Mouse (Mus musculus): Measurements from ENCODE around the gene Khdrbs1.

DNA sequence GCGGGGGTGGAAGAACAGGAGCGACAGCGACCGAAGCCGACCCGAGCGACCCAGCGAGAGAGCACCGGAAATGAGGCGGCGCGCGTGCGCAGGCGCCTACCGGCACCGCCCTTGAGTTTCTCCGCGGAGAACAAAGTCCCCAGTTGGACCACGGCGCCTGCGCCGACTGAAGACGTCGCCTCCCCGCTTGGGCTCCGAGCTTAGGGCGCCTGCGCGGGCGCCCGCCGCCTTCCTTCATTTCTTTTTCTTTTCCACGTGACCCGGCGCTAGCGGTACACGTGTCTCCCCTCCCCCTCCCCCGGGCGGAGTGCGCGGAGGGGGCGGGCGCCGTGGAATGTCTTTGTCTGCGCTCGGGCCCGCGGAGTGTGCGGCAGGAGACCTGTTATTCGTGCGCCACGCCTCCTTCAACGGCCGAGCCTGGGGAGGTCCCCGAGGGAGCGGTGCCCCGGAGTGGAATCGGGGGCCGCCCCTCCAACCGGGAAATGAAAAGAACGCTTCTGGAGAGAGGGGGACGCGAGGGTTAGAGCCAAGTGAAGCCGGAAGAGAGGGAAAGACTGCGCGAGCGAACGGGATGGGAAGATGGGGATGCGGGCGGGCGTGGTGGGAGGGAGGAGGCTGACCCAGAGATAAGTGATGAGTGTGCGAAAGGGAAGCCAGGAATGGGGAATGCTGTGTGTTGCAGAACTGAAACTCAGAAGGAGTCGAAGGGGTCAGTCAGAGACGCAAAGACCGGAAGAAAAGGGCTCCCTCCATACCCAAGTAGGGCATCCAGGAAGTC, at the start of gene Khdrbs1:
- no peak for TF ChIP-seq ZC3H11A (IDR thresholded peaks at IDR 0.05; ENCODE audit: borderline replicate concordance, low read depth, low read length)
- no peak for TF ChIP-seq ZNF384 (IDR thresholded peaks at IDR 0.05; ENCODE audit: low read depth, low read length)
- TF ChIP-seq CHD2 (IDR thresholded peaks at IDR 0.05; ENCODE audit: low read depth, low read length), result no peak
- TF ChIP-seq HCFC1 (IDR thresholded peaks at IDR 0.05; ENCODE audit: borderline replicate concordance, insufficient read depth, low read length), result no peak; the same call in 1 of the 2 replicates
